Mouse (Mus musculus): ENCODE results near the gene Fam189a2. TPM values are rescaled to one million over a fixed set of nuclear protein-coding genes. Genes with fewer than 3 reads are reported as not detected.

Fam189a2 gene
- polyA plus RNA-seq, 1 experiment = 0.80 TPM

- 55% methylated on average over 3 of the region's 3 CpGs for WGBS
- Histone ChIP-seq H3K27ac (ENCODE audit: control insufficient read depth, insufficient read depth, low read depth, low read length, poor library complexity) (no peak overlapping the region), H3K4me1 (ENCODE audit: control insufficient read depth, insufficient read depth, low read length) (no peaks in the 10 kb centered on the region; the same call in 1 of the 2 replicates), H3K4me3 (replicated peaks; ENCODE audit: control insufficient read depth, low read depth, low read length) (no peak overlapping the region)
- no peak for TF ChIP-seq CTCF (IDR thresholded peaks at IDR 0.05; ENCODE audit: control insufficient read depth, insufficient read depth, low read length)
- TF ChIP-seq POLR2A (IDR thresholded peaks at IDR 0.05; ENCODE audit: borderline replicate concordance, control insufficient read depth, low read depth, low read length) = no peak
These were observed 14.0 kb downstream of the Fam189a2 start for GRCm38 (mm10) chr19:24016706-24017386.

- WGBS = 77% methylated on average over 3 of the region's 3 CpGs
- TF ChIP-seq CTCF (IDR thresholded peaks at IDR 0.05; ENCODE audit: control insufficient read depth, insufficient read depth, low read length) = no peak
- no peak for TF ChIP-seq POLR2A (IDR thresholded peaks at IDR 0.05; ENCODE audit: borderline replicate concordance, control insufficient read depth, low read depth, low read length)
- Histone ChIP-seq H3K4me1 (ENCODE audit: control insufficient read depth, insufficient read depth, low read length) (no peaks in the 10 kb centered on the region; the same call in 1 of the 2 replicates), H3K27ac (ENCODE audit: control insufficient read depth, insufficient read depth, low read depth, low read length, poor library complexity) (no peak overlapping the region), H3K4me3 (replicated peaks; ENCODE audit: control insufficient read depth, low read depth, low read length) (no peak overlapping the region)
These were observed 17.6 kb downstream of the Fam189a2 start for GRCm38 (mm10) chr19:24013241-24013640.

- TF ChIP-seq CTCF (IDR thresholded peaks at IDR 0.05; ENCODE audit: control insufficient read depth, insufficient read depth, low read length) (no peak), POLR2A (IDR thresholded peaks at IDR 0.05; ENCODE audit: borderline replicate concordance, control insufficient read depth, low read depth, low read length) (no peak)
- 85% methylated on average over 8 of the region's 8 CpGs for WGBS
- Histone ChIP-seq H3K4me3 (replicated peaks; ENCODE audit: control insufficient read depth, low read depth, low read length) (no peak overlapping the region), H3K4me1 (ENCODE audit: control insufficient read depth, insufficient read depth, low read length) (no peaks in the 10 kb centered on the region; the same call in 1 of the 2 replicates), H3K27ac (ENCODE audit: control insufficient read depth, insufficient read depth, low read depth, low read length, poor library complexity) (no peak overlapping the region)
These were observed 18.3 kb downstream of the Fam189a2 start for GRCm38 (mm10) chr19:24012479-24012878.

DNA sequence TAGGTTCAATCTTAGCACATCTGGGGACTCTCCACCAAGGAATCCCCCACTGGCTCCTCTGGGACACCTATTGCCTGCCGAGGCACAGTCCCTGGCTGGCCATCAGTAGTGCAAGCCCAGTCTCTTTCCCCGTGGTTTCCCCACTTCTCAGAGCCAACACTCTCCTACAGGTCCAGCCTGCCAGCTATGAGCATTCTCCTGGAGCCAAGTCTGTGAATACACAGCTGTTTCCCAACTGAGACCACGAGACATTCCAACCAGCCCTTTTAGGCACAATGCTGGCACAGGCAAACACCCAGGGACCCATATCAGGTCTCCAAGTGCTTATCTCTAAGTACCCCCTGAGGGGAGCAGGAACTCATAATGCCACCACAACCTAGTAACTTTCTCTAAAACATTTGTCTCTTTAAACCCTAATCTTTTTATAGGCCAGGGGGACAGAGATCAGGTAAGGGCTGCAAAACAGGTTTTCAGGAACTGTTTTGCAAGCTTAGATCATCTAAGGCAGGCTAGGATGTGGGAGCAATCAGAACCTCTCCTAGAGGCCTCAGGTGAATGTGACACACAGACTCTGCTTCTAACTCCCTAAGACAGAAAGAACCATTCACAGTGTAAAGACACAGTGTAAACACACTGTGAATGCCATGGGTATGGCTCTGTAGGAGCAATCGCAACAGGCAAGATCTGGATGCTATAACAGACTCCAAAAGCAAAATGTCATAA is 23.0 kb downstream of the Fam189a2 start:
- no peak for TF ChIP-seq CTCF (IDR thresholded peaks at IDR 0.05; ENCODE audit: control insufficient read depth, insufficient read depth, low read length)
- no peaks in the 10 kb centered on the region for H3K4me1 ChIP-seq (ENCODE audit: control insufficient read depth, insufficient read depth, low read length)
- 70% methylated on average over 4 of the region's 4 CpGs for WGBS
- H3K27ac ChIP-seq (ENCODE audit: control insufficient read depth, insufficient read depth, low read depth, low read length, poor library complexity) = no peak overlapping the region
- H3K4me3 ChIP-seq (replicated peaks; ENCODE audit: control insufficient read depth, low read depth, low read length) = no peak overlapping the region

- H3K4me1 ChIP-seq (ENCODE audit: control insufficient read depth, insufficient read depth, low read length) = no peaks in the 10 kb centered on the region
- no peak overlapping the region for H3K4me3 ChIP-seq (replicated peaks; ENCODE audit: control insufficient read depth, low read depth, low read length)
- H3K27ac ChIP-seq (ENCODE audit: control insufficient read depth, insufficient read depth, low read depth, low read length, poor library complexity) = no peak overlapping the region
- TF ChIP-seq POLR2A (IDR thresholded peaks at IDR 0.05; ENCODE audit: borderline replicate concordance, control insufficient read depth, low read depth, low read length) = no peak
- no peak for TF ChIP-seq CTCF (IDR thresholded peaks at IDR 0.05; ENCODE audit: control insufficient read depth, insufficient read depth, low read length)
- 79% methylated on average over 10 of the region's 10 CpGs for WGBS
These were observed 23.7 kb downstream of the Fam189a2 start for GRCm38 (mm10) chr19:24007002-24007637.

DNA sequence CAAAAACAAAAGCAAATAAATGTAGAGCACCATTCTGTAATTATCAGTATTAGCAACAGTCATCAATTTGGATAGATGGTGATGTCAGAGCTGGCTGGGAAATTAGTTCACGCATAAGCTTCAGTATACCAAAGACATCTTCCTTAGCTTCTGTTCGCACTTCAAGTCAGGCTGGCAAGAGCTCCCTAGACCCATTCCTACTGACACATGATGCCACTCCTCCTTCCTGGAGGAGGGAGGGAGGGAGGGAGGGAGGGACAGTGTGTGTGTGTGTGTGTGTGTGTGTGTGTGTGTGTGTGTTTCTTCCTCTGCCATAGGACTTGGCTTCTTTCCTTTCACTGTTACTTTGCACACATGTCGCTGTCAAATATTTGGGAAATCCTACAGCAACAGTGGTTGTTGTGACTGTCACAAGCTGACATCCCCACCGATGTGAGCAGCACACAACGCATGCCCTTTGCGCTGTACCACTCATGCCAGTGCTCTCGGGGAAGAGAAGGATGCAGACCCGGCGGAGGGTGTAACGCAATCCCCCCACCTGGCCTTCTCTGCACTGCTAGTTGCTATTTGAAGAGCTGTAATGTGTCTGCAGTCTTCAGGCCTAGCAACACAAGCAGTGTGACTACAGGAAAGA is 34.9 kb downstream of the Fam189a2 start:
- TF ChIP-seq POLR2A (IDR thresholded peaks at IDR 0.05; ENCODE audit: borderline replicate concordance, control insufficient read depth, low read depth, low read length) (no peak), CTCF (IDR thresholded peaks at IDR 0.05; ENCODE audit: control insufficient read depth, insufficient read depth, low read length) (no peak)
- Histone ChIP-seq H3K27ac (ENCODE audit: control insufficient read depth, insufficient read depth, low read depth, low read length, poor library complexity) (no peak overlapping the region), H3K4me3 (replicated peaks; ENCODE audit: control insufficient read depth, low read depth, low read length) (no peak overlapping the region), H3K4me1 (ENCODE audit: control insufficient read depth, insufficient read depth, low read length) (no peaks in the 10 kb centered on the region)
- WGBS = 88% methylated on average over 10 of the region's 10 CpGs

GRCm38 (mm10) chr19:23988166-23988565 is 42.7 kb downstream of the Fam189a2 start:
- TF ChIP-seq POLR2A (IDR thresholded peaks at IDR 0.05; ENCODE audit: borderline replicate concordance, control insufficient read depth, low read depth, low read length) (no peak), CTCF (IDR thresholded peaks at IDR 0.05; ENCODE audit: control insufficient read depth, insufficient read depth, low read length) (no peak)
- no peak overlapping the region for H3K27ac ChIP-seq (ENCODE audit: control insufficient read depth, insufficient read depth, low read depth, low read length, poor library complexity)
- H3K4me3 ChIP-seq (replicated peaks; ENCODE audit: control insufficient read depth, low read depth, low read length) = no peak overlapping the region
- H3K4me1 ChIP-seq (ENCODE audit: control insufficient read depth, insufficient read depth, low read length) = no peaks in the 10 kb centered on the region
- 79% methylated on average over 4 of the region's 4 CpGs for WGBS

- WGBS = 43% methylated on average over 2 of the region's 2 CpGs
- no peak overlapping the region for H3K27ac ChIP-seq (ENCODE audit: control insufficient read depth, insufficient read depth, low read depth, low read length, poor library complexity)
These were observed 43.5 kb downstream of the Fam189a2 start for GRCm38 (mm10) chr19:23987291-23987690.

More at GRCm38 (mm10) chr19:23987291-23987690, 43.5 kb downstream of the Fam189a2 start:
- Histone ChIP-seq H3K4me3 (replicated peaks; ENCODE audit: control insufficient read depth, low read depth, low read length) (no peak overlapping the region), H3K4me1 (ENCODE audit: control insufficient read depth, insufficient read depth, low read length) (no peaks in the 10 kb centered on the region)
- TF ChIP-seq CTCF (IDR thresholded peaks at IDR 0.05; ENCODE audit: control insufficient read depth, insufficient read depth, low read length) (no peak), POLR2A (IDR thresholded peaks at IDR 0.05; ENCODE audit: borderline replicate concordance, control insufficient read depth, low read depth, low read length) (no peak)
